Mouse (Mus musculus) brain, embryonic 14.5 days (tissue): ENCODE measurements around the gene Fam161a.

Source experiments
- CTCF ChIP-seq: fragments of 200-500 bp; IDR thresholded peaks from 2 replicates; pipeline ENCODE4 v1.5.1; 2012; ENCODE audit warnings: inconsistent platforms, mild to moderate bottlenecking, moderate library complexity, borderline replicate concordance; ENCODE audit not compliant: insufficient read depth, insufficient read length; ENCODE audit errors: extremely low read depth
- POLR2A ChIP-seq: fragments of 200-500 bp; IDR thresholded peaks from 2 replicates; pipeline ENCODE4 v1.6.1; 2012; ENCODE audit warnings: mild to moderate bottlenecking, inconsistent platforms, borderline replicate concordance; ENCODE audit not compliant: poor library complexity, insufficient read depth, insufficient read length, severe bottlenecking; ENCODE audit errors: extremely low read depth

DNA sequence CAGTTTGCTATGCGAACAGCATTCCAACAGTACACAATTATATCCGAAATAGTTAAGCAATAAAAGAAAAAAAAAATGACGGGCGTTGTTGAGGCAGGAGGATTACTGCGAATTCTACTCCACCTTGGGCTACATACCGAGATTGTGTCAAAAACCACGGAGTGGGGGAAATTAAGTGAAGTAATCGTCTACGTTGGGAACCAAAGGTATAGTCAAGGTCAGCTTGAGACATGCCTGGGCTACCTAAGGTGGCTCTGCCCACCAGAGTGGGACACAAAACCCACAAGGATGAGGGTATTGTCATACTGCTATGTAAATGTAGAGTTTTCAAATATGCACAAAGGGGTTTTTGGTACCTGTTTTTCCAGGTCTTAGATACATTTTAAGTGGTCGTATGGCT is 60.9 kb downstream of the Fam161a start:
- TF ChIP-seq CTCF (no peak), POLR2A (no peak)
